In genomic region chr9:66506011-66506410, GRCm38 (mm10) we compare ENCODE assay signal across 13 mouse cellular contexts. TPM values are rescaled to one million over a fixed set of nuclear protein-coding genes. Genes with fewer than 3 reads are reported as not detected.
A peak's percentile ranks its signal among the peaks of the same experiment; 100 is the strongest.
DNase-seq lines count a peak whose midpoint lies in the region; ATAC-seq and TF ChIP-seq lines count a peak whose summit lies in the region.
"Had no signal": no experiment of that assay in that cellular context is flagged by ENCODE, and none has a peak within 500 bp of the region (broad histone marks: within the 10 kb centered on the region; RNA-seq: fewer than 3 reads in every experiment).

No protein-coding gene starts in this region.

- no peak for TF ChIP-seq CTCF in forebrain, postnatal 0 days (IDR thresholded peaks at IDR 0.05; ENCODE audit: low read depth)

- peak overlapping the region; percentile 52 for H3K4me3 ChIP-seq in erythroblast, embryonic 14.5 days (replicated peaks)
- no peak overlapping the region for H3K4me3 ChIP-seq in forebrain, postnatal 0 days (ENCODE audit: low read depth, low read length)
- peak overlapping the region; percentile 12 for H3K4me3 ChIP-seq in liver, embryonic 16.5 days (ENCODE audit: low read depth, low read length)
- H3K4me3 ChIP-seq: limb, embryonic 15.5 days; megakaryocyte, embryonic 14.5 days had no signal

- peaks cover 98% of the 10 kb centered on the region for H3K36me3 ChIP-seq in erythroblast, embryonic 14.5 days (ENCODE audit: control insufficient read depth)
- H3K36me3 ChIP-seq in forebrain, postnatal 0 days (ENCODE audit: insufficient read depth) = peaks cover 66% of the 10 kb centered on the region
- H3K36me3 ChIP-seq in liver, embryonic 16.5 days (ENCODE audit: control insufficient read depth, insufficient read depth) = peaks cover 54% of the 10 kb centered on the region

- ATAC-seq in erythroblast, adult 5-6 weeks (replicated peaks; ENCODE audit: low FRiP score, poor library complexity, severe bottlenecking) = no peak; the same call in 1 of the 2 replicates
- peak; percentile 34 for ATAC-seq in forebrain, postnatal 0 days
- no peak for ATAC-seq in liver, embryonic 16.5 days (ENCODE audit: low read depth)
- ATAC-seq in activated CD4-positive, CD25-positive, alpha-beta regulatory T cell, adult 4 months = no peak

- H3K9ac ChIP-seq in forebrain, postnatal 0 days = no peak overlapping the region
- H3K9ac ChIP-seq in liver, embryonic 16.5 days (ENCODE audit: low read depth, low read length) = peak overlapping the region; percentile 30
- H3K9ac ChIP-seq: limb, embryonic 15.5 days had no signal

- DNase-seq in Muller cell, postnatal 12 days (ENCODE audit: inconsistent ontology term) = peak; percentile 83
- DNase-seq in forebrain, postnatal 0 days = peak; percentile 34
- no peak for DNase-seq in ovary, postnatal 14 days (ENCODE audit: low spot score)
- DNase-seq in ovary, adult 18-20 months (ENCODE audit: low spot score) = no peak
- DNase-seq: gastrocnemius, postnatal 10 days; heart, postnatal 14 days had no signal

- 8% methylated on average over 4 of the region's 4 CpGs for WGBS in forebrain, postnatal 0 days
- 58% methylated on average over 4 of the region's 4 CpGs for whole genome bisulfite sequencing in liver, embryonic 16.5 days (ENCODE audit: insufficient replicate concordance)

- H3K27ac ChIP-seq in forebrain, postnatal 0 days (ENCODE audit: low read depth, low read length) = no peak overlapping the region
- peak overlapping the region; percentile 94 for H3K27ac ChIP-seq in liver, embryonic 16.5 days (ENCODE audit: low read length)
- H3K27ac ChIP-seq: kidney, postnatal 0 days; limb, embryonic 15.5 days had no signal

- H3K4me1 ChIP-seq in erythroblast, embryonic 14.5 days (ENCODE audit: control insufficient read depth) = peaks cover 88% of the 10 kb centered on the region
- H3K4me1 ChIP-seq in forebrain, postnatal 0 days (ENCODE audit: insufficient read depth) = peaks cover 6% of the 10 kb centered on the region
- H3K4me1 ChIP-seq in liver, embryonic 16.5 days (ENCODE audit: control insufficient read depth, low read depth, low read length) = peaks cover 48% of the 10 kb centered on the region

- H3K4me2 ChIP-seq in forebrain, postnatal 0 days (ENCODE audit: low read depth) = no peak overlapping the region
- peak overlapping the region; percentile 59 for H3K4me2 ChIP-seq in liver, embryonic 16.5 days (ENCODE audit: low read depth, low read length)
- H3K4me2 ChIP-seq: limb, embryonic 15.5 days had no signal

- no peaks in the 10 kb centered on the region for H3K27me3 ChIP-seq in erythroblast, embryonic 14.5 days (ENCODE audit: control insufficient read depth)
- H3K27me3 ChIP-seq in forebrain, postnatal 0 days (ENCODE audit: insufficient read depth, low read length) = no peaks in the 10 kb centered on the region
- H3K27me3 ChIP-seq in liver, embryonic 16.5 days (ENCODE audit: control insufficient read depth, insufficient read depth, low read depth, low read length) = no peaks in the 10 kb centered on the region
- H3K27me3 ChIP-seq: limb, embryonic 15.5 days; megakaryocyte, embryonic 14.5 days had no signal

- H3K9me3 ChIP-seq in erythroblast, embryonic 14.5 days (ENCODE audit: control insufficient read depth, low read length) = no peaks in the 10 kb centered on the region
- no peaks in the 10 kb centered on the region for H3K9me3 ChIP-seq in forebrain, postnatal 0 days (ENCODE audit: low read length)
- H3K9me3 ChIP-seq in liver, embryonic 16.5 days (replicated peaks; ENCODE audit: control insufficient read depth, low read length) = no peaks in the 10 kb centered on the region
- H3K9me3 ChIP-seq: limb, embryonic 15.5 days; megakaryocyte, embryonic 14.5 days had no signal

RNA-seq across cellular contexts. Expression of gene Fbxl22, which starts 8.4 kb away (rescaled TPM):
- polyA plus RNA-seq in erythroblast, embryonic 14.5 days (2012) = 0.01 and 0.02 TPM in 2 replicates
- not detected in 2 replicates for total RNA-seq in erythroblast, adult 5-6 weeks (2015; ENCODE audit: low replicate concordance)
- 0.26 and 1.8 TPM in 2 replicates for total RNA-seq in erythroblast, adult 5-6 weeks (2017; ENCODE audit: low replicate concordance)
- total RNA-seq in forebrain, postnatal 0 days (2014; rRNA removed) = 0.29 and 0.31 TPM in 2 replicates
- 0.29 and 0.48 TPM in 2 replicates for polyA plus RNA-seq in forebrain, postnatal 0 days (2015; fragmentation: Nextera tagmentation; extraction: Ambion mirVana)
- 0.75 and 1.8 TPM in 2 replicates for polyA plus RNA-seq in liver, embryonic 16.5 days (2015; fragmentation: Nextera tagmentation; extraction: Ambion mirVana)
- 1 to 10 TPM; 1.6 to 3.9 TPM for polyA plus RNA-seq in activated CD4-positive, CD25-positive, alpha-beta regulatory T cell, adult 4 months (2017; shearing (Covaris generic))

Comparison
In these comparisons a context has a peak if more than half of its experiments do, and no peak if none do; other contexts are left out.
1. DNase-seq: peak in Muller cell, postnatal 12 days (single experiment) and forebrain, postnatal 0 days (single experiment); none in ovary, postnatal 14 days (single experiment) and ovary, adult 18-20 months (single experiment).